Mouse (Mus musculus): Measurements from ENCODE around the gene Stk39.

Stk39 gene

DNA sequence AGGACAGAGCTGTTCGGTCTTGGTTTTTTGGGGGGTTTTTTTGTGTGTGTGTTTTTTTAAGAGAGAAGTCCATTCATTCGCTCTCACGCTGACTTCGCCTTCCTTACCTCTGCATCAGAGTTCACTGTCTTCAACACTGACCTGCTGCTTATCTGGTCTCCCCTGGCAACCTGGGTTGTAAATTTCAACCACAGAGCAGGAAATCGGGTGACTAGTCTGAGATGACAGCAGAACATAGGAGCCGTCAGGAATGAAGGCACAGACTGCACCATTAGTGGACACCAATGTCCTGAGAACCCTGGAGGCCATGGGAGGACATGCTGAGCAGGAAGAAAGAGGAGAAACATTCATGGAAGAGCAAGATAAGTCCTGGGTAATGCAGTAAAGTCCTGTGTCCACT, 51.1 kb downstream of the Stk39 start:
- no peak for DNase-seq (ENCODE audit: low spot score)

DNA sequence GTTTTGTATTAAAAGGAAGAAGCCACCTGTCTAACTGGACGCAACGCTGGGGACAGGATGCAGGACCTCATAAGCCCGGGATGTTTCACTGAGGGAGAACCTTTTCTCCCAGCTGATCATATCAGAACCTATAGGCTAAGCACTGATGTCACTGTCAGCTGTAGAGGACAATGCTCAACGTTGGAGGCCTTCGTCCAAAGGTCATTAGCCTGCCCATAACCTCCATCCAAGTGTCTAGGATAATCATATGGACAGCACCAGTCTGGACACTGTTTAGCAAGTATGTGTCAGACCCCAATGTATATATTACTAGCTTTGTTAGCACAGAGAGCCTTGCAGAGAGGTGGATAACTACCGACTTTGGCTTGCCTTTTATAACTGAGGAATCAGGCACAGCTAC, 51.8 kb downstream of the Stk39 start:
- no peak for DNase-seq (ENCODE audit: low spot score)

DNA sequence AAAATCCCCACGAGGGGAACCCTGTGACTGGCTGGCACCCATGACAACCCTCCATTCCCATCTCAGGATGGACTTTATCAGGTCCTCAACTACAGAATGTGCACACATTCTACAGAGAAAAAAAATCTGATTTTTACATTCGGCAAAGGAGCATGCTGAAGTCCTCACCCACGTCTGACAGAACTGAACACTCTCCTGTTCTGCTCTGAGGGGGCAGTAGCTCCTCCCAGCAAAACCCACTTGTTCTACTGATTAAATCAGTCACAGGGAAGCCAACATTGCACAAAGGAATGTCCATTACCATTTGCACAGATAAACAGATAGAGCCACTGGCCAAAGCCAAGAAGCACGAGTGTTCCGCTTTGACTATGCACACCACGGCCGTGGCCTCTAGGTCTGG, 52.3 kb downstream of the Stk39 start:
- no peak for DNase-seq (ENCODE audit: low spot score)

DNA sequence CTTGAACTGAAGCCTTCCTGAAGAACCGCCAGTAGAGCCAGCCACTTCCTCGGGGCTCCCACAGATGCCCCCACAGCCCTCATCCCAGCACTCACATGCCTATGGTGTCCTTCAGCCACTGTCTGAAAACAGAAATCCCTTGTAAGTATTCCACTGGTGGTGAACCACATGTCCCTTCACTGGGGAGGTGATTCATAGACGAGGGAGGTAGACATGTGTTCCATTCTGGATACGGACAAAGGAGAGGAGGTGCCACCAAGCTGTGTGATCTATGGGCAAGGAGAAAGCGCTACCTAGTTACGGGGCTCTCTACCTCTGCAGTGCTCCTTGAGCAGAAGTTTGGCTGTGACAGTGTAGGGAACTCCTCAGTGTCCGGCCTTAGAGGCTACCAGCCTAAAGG, 52.9 kb downstream of the Stk39 start:
- no peak for DNase-seq (ENCODE audit: low spot score)

DNA sequence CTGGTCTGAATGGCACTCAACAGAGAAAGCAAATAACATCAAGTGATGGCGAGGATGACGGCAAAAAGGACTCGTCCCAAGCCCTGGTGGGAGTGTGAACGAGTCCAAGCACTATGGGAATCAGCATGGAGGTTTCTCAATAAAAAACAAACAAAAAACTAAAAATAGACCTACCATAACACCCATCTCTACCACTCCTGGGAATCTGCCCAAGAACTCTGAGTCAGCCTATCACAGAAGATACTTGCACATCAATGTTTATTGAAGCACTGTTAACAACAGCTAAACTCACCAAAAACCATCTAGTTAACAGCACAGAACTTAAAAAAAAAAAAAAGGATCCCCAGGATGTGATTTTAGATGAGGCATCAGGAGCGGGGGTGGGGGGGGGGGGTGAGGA, 55.0 kb downstream of the Stk39 start:
- no peak for DNase-seq (ENCODE audit: low spot score)

DNA sequence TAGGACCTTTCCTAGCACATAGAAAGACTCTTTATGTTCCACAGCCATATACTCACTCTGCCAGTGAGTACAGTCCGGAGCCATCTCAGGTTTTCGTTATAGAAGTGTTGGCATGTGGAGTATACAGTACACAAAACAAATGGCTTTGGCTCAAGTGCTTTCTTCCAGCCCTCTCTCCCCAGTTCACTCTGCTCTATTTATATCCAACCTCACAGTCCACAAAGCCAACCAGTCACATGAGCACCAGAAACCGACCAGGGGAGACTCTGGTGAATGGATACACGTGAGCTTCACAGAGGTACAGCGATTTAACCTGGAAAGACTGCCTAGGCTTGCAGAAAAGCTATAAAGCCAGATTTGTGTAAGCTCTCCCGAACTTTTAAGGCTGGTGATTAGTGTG, 56.4 kb downstream of the Stk39 start:
- DNase-seq (ENCODE audit: low spot score): peak; percentile 40

DNA sequence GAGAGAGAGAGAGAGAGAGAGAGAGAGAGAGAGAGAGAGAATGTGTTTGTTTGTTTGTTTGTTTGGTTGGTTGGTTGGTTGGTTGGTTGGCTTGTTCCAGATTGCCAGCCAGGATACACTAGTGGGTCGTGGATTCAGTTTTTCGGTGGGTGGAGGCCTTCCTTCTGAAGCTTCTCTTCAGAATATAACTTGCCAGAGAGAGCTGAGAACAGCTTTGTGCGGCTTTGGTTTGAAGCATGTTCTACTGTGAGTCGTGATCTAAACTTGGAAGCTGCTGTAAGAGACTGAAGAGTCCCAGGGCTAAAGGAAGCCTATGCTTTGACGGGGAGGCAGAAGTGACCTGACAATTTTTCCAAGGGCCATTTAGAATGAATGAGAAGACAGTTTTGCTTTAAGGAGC, 59.9 kb downstream of the Stk39 start:
- DNase-seq (ENCODE audit: low spot score): no peak

DNA sequence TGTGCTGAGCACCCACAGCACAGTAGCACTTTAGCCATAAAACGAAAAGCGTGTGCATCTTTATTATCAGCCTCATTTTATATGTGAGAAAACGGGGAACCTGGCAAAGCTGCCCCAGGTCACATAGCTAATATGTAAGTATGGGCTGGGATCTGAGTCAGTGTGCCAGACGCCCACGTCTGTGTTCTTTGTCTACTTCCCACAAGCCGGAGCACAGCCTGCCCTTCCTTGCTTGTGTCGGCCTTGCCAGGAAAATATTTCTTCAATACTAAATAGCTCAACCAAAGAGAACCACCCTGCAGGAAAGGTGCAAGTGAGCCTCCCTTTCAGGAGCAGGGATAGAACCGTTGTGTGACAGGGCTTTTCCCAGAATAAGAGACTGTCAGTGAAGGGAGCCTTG, 60.9 kb downstream of the Stk39 start:
- no peak for DNase-seq (ENCODE audit: low spot score)

DNA sequence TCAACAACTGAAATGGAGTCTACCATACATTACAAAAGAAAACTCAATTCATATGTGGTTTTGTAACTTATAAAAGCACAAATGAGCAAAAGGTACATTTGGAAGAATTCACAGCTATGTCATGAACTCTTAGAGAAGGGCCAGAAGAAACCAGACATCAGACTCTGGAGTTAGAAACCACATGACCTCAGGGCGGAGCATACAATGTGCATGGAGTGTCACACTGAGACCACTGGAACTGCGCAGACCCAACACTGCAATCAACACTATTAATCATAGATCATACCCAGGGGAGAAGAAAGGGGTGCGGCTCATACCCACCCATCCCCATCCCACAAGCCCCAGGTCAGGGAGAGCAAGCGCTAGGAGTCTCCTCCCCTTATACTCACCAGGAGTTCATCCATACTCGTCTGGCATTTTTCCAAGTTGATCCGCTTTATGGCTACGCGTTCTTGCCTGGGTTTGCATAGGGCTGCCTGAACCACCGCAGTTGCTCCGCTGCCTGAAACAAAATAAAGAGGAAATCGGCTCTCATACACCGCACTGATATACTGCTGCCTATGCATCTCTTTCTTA, 62.3 kb downstream of the Stk39 start:
- no peak for DNase-seq (ENCODE audit: low spot score)

DNA sequence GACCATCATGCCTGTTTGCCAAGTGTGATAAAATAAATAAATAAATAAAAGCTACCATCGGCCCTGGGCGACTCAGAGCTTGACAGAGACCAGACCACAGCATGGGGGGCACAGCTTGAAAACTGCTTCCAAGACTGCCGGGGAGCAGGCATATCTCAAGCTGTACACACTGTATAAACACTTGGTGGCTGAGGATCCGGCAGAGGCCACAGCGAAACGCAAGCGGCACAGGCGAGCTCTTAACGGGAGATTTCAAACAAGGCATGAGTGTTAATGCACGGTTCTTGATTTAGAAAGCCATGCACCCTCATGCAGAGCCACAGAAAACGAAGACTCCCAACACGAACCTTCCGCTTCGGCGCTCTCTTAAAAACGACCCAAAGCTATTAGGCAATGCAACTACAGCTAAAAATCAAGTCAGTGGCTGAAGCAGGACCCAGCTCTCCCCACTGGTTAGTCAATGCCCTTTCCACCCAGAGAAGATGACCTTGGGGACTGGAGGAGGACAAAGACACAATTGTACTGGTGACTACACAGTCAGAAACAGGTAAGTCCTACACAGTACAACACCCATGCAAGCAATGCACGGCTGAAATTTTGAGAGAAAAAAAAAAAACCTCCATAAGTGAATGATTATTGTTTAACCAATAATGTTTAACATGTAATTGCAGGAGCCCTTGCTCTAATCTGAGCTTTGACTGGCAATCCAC, 63.6 kb downstream of the Stk39 start:
- DNase-seq (ENCODE audit: low spot score): peak; percentile 47

DNA sequence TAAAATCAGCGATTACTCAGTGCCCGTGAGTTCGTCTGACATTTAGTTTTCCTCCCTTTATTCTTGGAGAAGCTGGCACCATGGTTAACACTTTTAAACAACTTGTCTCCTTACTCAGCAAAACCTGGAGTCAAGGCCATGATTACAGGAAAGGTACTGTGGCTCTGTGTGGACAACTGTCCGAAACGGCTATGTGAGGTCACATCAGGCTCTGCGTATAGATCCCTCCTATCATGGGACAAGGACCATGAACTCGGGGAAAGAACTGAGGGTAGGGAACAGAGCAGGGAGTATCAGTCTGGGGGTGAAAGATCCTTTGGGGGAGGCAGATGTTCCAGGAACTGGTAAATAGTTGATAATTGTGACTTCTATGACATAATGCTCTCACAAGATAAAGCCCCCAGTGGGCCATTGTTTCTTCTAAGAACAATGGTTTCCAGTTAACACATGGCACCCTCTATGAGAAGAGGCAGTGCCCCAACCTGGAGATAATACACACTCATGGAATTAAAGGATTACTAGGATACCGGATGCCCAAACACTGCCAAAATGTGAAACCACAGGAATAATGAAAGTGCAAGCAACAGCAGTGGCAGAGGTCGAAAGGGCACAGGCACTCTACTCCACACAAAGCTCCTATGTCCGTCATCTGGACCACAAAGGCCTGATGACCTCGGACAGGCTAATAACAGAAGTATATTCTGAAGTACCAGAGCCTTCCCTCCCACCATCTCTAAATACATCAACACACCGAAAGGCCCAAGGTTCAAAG, 64.7 kb downstream of the Stk39 start:
- DNase-seq (ENCODE audit: low spot score): no peak

DNA sequence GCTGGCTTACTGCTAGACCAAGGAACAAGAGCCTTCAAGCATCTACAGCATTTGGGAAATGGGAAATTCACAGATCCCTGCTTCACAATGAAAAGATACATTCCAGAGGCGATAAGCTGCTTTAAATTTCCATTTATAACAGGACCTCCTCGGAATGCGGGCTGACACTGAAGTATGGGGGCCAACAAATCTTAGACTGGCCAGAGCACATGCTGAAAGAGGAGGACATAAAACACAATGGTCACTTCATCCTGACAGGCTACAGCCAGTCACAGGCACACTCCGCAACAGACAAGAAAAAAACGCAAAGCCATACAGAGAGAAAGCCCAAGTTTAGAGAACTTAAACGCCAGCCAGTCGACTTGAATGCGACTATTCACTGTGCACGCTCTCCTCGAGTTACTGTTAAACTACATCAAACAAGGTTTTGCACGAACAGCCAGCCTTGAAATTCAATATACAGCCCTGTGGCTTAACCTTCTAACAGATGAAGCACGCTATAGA, 65.4 kb downstream of the Stk39 start:
- DNase-seq (ENCODE audit: low spot score): peak; percentile 20

DNA sequence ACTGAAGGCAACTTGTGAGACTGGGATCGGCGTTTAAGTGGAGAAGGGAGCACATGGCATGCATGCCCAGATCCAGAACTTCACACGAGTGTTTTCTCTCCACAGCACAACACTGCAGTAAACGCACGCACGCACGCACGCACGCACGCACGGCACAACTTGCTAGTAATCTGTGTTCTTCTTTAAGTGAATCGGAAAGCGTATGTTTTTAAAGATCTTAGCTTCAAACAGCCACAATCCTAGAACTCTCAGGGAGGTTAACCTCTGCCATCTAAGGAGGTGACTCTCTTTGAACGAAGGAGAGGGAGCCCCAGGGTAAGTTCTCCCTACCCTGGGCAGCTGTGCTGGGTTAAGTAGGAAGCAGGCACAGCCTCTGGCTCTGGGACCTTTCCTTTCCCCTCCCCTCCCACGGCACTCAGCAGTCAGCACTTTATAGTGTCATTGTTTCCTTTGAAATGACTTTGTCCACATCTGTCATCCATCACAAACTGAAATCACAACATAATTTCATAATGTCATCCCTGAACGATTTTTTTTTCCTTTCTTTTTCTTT, 66.8 kb downstream of the Stk39 start:
- DNase-seq (ENCODE audit: low spot score): no peak

DNA sequence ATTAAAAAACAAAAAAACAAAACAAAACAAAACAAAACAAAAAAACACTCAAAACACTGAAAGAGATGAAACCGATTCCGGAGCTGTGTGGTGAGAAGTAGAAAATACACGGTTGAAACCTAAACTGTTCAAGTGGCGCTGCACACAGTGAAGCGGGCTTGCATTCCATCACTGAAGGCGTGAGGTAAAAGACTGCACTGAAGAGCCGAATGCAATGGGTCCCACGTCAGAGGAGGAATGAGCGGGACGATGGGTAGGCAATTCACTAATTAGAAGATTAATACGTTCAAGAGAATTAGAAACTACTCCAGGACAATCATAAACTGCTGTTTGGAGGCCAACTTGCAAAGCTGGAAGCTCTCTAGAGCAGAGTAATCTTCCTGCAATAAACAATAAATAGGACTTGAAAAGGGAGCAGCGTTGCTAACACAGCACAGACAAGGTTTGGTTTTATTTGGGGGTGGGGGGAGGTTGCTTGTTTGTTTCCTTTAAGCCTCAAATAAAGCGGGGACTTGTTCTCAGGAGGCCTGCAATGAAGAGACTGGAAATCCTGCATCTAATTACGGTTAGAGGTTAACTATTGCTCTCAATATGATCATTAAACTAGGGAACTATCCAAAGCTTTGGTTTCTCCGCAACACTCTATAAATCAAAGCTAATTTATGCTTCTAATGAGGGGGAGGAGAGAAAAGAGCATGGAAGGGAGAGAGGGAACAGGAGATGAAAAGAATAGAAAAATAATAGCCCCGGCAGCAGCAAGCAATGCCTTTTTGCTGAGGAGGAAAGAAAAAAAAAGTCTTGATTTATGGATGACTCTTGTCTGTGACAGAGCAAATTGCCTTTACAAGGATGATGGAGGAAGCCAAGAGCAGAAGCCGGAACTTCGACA, 67.5 kb downstream of the Stk39 start:
- DNase-seq (ENCODE audit: low spot score): no peak

DNA sequence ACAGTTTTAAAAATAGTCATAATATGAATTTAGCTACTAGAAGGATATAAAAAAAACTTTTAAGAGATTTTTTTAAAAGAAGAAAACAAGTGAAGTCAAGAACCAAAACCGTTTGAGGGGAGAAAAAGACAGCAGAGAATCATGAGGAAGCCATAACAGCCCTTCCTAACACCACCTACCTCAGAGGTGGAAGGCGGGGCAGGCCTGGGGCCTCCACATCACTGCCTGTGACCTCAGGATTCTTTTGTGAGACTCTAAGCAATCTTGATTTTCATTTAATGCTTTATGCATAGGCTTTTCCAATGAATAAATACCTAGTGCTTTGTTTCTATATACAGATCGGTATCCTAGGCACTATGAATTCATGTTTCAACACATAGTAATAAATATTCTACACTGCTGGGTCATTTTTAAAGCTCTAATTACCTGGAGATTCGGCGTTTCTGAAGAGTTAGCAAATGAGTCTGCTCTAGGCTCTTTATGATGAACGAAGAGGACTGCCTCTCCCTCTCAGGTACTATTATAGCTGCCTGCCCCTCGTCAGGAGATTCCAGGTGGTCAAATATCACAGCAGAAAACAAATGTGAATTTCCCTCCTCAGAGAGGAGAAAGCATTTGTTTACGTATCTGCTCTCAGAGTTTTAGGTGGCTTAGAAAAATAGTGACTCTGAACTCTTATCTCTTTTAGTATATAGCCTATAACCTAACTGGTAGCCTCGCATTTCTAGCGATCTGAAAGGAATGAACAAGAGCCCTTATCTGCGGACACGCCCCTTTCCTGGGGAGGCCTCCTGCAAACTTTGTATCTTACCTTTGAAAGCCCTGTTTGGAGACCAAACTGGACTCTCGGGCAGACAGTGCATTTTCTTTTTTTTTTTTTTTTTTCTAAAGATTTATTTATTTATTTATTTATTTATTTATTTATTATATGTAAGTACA, 78.2 kb downstream of the Stk39 start:
- DNase-seq (ENCODE audit: low spot score): no peak

DNA sequence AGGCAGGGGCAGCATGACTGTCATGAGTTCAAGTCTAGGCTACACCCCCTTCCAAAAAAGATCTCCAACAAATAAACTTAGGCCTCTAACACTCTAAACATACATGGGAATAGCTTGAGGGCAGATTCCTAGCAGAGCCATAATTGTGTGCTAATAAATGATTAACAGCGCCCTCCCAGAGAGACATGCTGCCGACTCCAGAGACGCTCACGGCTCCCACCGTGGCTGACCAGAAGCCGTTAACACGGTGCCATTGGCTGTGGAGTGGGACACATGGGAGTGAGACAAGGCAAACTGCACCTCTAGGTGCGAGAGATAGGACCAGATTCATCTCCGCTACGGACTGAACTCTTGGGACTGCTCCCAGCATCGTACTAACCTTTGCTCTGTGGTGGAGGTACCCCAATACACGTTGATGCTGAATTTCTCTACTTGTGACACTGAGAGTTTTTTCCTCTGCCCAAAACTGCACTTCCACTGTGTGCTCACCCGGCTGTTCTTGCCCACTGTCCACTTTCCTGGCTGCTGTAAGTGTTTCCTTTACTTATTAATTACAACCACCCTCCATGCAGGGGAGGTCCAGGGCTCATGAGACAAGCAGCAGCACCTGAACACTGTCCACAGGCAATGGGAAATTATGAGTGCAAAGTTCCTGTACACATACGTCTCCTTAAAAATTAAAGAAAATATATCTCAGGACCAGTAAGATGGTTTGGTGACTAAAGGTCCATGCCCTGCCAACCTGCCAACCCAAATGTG, 84.1 kb downstream of the Stk39 start:
- no peak for DNase-seq (ENCODE audit: low spot score)

DNA sequence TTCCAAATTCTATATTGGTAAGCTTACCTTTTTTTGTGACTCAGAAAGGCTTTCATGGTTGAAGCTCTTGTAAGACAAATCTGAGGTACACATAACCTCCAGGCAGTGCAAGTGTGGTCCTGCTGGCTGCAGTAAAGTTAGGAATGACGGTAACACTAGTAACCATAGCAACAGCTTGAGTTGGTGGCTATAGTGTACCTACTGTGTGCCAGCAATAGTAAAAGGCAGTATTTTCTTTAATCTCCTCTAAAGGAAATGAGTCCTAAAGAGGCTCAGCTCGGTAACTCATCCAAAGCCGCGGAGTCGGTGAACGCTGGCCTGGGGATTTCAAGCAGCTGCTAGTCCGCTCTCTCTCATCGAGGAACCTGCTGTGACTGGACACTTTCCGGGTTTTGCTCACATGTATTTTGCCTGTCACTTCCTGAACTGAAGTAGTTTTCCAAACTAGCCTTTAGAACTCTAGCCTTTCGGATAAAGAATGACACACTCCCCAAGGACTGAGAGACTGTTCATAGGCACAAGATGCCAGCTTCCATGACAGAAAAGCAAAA, 85.7 kb downstream of the Stk39 start:
- DNase-seq (ENCODE audit: low spot score): no peak

DNA sequence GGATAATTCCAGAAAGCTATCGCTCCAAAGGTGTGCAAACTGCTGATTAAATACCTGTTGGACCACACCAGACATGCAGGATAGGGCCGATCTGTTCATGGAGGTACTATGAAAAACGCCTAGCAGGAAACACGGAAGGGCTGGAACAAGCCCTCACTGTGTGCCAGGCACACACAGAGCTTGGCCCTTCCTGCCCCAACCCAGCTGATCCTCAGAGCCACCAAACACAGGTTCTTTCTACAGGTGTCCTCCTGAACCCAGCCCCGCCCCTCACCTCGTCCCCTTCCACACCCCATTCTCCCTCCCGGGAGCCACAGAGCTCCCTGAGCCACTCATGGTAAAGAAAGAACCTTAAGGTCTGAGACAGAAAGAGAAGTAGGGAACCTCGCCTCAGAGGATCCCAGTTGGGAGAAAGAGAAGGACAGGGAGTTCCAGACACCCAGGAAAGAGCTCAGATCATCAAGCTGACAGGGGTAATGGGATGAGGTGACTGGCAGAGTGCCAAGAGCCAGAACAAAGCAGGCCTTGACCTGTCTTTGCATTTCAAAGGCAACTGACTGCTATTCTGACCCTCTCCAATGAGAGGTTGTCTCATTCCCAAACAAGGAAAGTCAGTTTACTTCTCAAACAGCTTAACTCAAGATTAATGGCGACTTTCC, 86.3 kb downstream of the Stk39 start:
- DNase-seq (ENCODE audit: low spot score): no peak

DNA sequence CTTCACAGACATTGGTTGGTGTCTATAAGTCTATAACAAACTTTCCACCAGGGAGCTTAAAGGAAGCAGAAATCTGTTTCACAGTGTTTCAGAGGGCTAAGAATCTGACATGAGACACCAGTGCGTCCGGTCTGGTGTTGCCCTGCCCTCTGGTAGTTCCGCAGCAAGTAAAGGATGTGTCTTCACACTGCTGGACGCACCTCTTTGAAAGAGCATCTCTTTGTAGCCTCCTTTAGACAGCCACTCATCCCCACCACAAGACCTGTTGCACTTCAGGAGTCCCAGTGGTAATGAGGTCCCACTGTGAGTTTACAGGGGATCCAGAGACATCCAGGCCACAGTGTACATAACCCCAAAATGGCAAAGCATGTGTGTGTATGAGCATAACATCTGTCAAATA, 88.1 kb downstream of the Stk39 start:
- no peak for DNase-seq (ENCODE audit: low spot score)

Data from yolk sac, embryonic 10.5 days (tissue).